In genomic region chr8:34371391-34371790, GRCm38 (mm10) we compare ENCODE assay signal across 24 mouse cellular contexts.
A peak's percentile ranks its signal among the peaks of the same experiment; 100 is the strongest.
DNase-seq lines count a peak whose midpoint lies in the region; ATAC-seq and TF ChIP-seq lines count a peak whose summit lies in the region.
"Had no signal": no experiment of that assay in that cellular context is flagged by ENCODE, and none has a peak within 500 bp of the region (broad histone marks: within the 10 kb centered on the region; RNA-seq: fewer than 3 reads in every experiment).

No protein-coding gene starts in this region.

- H3K79me2 ChIP-seq in heart, adult 2 months (replicated peaks; ENCODE audit: control insufficient read depth, insufficient read depth, low read length): no peaks in the 10 kb centered on the region

- intact Hi-C loops in heart, adult 2 months (cut with DNase I): no loop called here

- no peak overlapping the region for H3K4me2 ChIP-seq in hindbrain, embryonic 12.5 days (replicated peaks)
- H3K4me2 ChIP-seq in hindbrain, embryonic 11.5 days (replicated peaks; ENCODE audit: low read depth, low read length): no peak overlapping the region
- no peak overlapping the region for H3K4me2 ChIP-seq in midbrain, embryonic 14.5 days (ENCODE audit: low read length)
- no peak overlapping the region for H3K4me2 ChIP-seq in midbrain, postnatal 0 days (ENCODE audit: low read depth, low read length, poor library complexity, severe bottlenecking)
- H3K4me2 ChIP-seq in forebrain, embryonic 15.5 days (replicated peaks): no peak overlapping the region
- H3K4me2 ChIP-seq in stomach, embryonic 15.5 days: no peak overlapping the region
- H3K4me2 ChIP-seq: embryonic facial prominence, embryonic 13.5 days; liver, embryonic 12.5 days had no signal

- 65% methylated on average over 5 of the region's 5 CpGs for WGBS in hindbrain, embryonic 12.5 days
- WGBS in hindbrain, embryonic 11.5 days: 62% methylated on average over 5 of the region's 5 CpGs
- WGBS in midbrain, embryonic 14.5 days: 57% methylated on average over 5 of the region's 5 CpGs
- WGBS in midbrain, postnatal 0 days: 53% methylated on average over 5 of the region's 5 CpGs
- whole genome bisulfite sequencing in forebrain, embryonic 15.5 days: 22% methylated on average over 5 of the region's 5 CpGs
- WGBS in stomach, embryonic 15.5 days: 52% methylated on average over 5 of the region's 5 CpGs
- WGBS in heart, adult 2 months: 72% methylated on average over 5 of the region's 5 CpGs

- no peak for TF ChIP-seq CTCF in midbrain, postnatal 0 days (IDR thresholded peaks at IDR 0.05)
- TF ChIP-seq CTCF in heart, adult 2 months (IDR thresholded peaks at IDR 0.05): no peak

- H3K9ac ChIP-seq in hindbrain, embryonic 12.5 days: no peak overlapping the region
- H3K9ac ChIP-seq in hindbrain, embryonic 11.5 days (ENCODE audit: low read depth, low read length): no peak overlapping the region
- H3K9ac ChIP-seq in midbrain, embryonic 14.5 days (replicated peaks; ENCODE audit: low read length): 0 out of 2 replicates have a peak overlapping the region, but pooled peaks have one; percentile 16
- H3K9ac ChIP-seq in midbrain, postnatal 0 days (replicated peaks; ENCODE audit: low read length, poor library complexity, severe bottlenecking): no peak overlapping the region
- no peak overlapping the region for H3K9ac ChIP-seq in forebrain, embryonic 15.5 days (replicated peaks)
- H3K9ac ChIP-seq in stomach, embryonic 15.5 days: no peak overlapping the region
- no peak overlapping the region for H3K9ac ChIP-seq in heart, adult 2 months (ENCODE audit: low read depth, low read length)
- H3K9ac ChIP-seq: embryonic facial prominence, embryonic 13.5 days; liver, embryonic 12.5 days had no signal

- no peak for TF ChIP-seq EP300 in heart, adult 2 months (IDR thresholded peaks at IDR 0.05; ENCODE audit: insufficient read depth, low read depth, low read length)

- TF ChIP-seq POLR2A in heart, adult 2 months (IDR thresholded peaks at IDR 0.05; ENCODE audit: insufficient read depth, low read depth, low read length): no peak

- H3K27ac ChIP-seq in hindbrain, embryonic 12.5 days: peak overlapping the region; percentile 70
- H3K27ac ChIP-seq in hindbrain, embryonic 11.5 days (ENCODE audit: low read depth, low read length): no peak overlapping the region
- peak overlapping the region; percentile 68 for H3K27ac ChIP-seq in midbrain, embryonic 14.5 days (replicated peaks; ENCODE audit: low read depth, low read length)
- H3K27ac ChIP-seq in midbrain, postnatal 0 days (ENCODE audit: low read depth, low read length): no peak overlapping the region; the same call in 1 of the 2 replicates
- peak overlapping the region; percentile 56 for H3K27ac ChIP-seq in forebrain, embryonic 15.5 days (replicated peaks)
- H3K27ac ChIP-seq in stomach, embryonic 15.5 days: no peak overlapping the region
- no peak overlapping the region for H3K27ac ChIP-seq in heart, adult 2 months
- H3K27ac ChIP-seq: embryonic facial prominence, embryonic 13.5 days; heart, embryonic 10.5 days; layer of hippocampus, adult 2 months; liver, embryonic 12.5 days had no signal

- no peak for DNase-seq in hindbrain, embryonic 11.5 days (ENCODE audit: low spot score)
- DNase-seq in midbrain, embryonic 14.5 days: no peak
- DNase-seq in midbrain, postnatal 0 days (ENCODE audit: low spot score): no peak
- no peak for DNase-seq in left cerebral cortex, adult 11 months (ENCODE audit: low spot score)
- DNase-seq in heart, adult 2 months: no peak
- DNase-seq: adrenal gland, postnatal 10 days; cerebellum, adult 9-11 months; heart, postnatal 10 days; kidney, adult 8-10 months; kidney, postnatal 14 days; lung, adult 2 months; retina, postnatal 1 day; thymus, postnatal 4 days had no signal

- ATAC-seq in hindbrain, embryonic 12.5 days (ENCODE audit: low FRiP score): no peak
- ATAC-seq in hindbrain, embryonic 11.5 days (ENCODE audit: low FRiP score): no peak
- ATAC-seq in midbrain, embryonic 14.5 days (ENCODE audit: low FRiP score, low TSS enrichment): no peak
- ATAC-seq in midbrain, postnatal 0 days (ENCODE audit: low FRiP score): no peak
- peak; percentile 30; the same call in 1 of the 2 replicates for ATAC-seq in forebrain, embryonic 15.5 days (replicated peaks)
- ATAC-seq in stomach, embryonic 15.5 days (ENCODE audit: insufficient read depth, low FRiP score, low read depth): peak; percentile 60; the same call in 1 of the 2 replicates
- ATAC-seq: activated CD4-positive, CD25-positive, alpha-beta regulatory T cell, adult 4 months; liver, embryonic 12.5 days had no signal

- H3K27me3 ChIP-seq in hindbrain, embryonic 12.5 days: peaks cover 3% of the 10 kb centered on the region; the same call in 1 of the 2 replicates
- H3K27me3 ChIP-seq in hindbrain, embryonic 11.5 days (ENCODE audit: control insufficient read depth, insufficient read depth, low read length): no peaks in the 10 kb centered on the region
- no peaks in the 10 kb centered on the region for H3K27me3 ChIP-seq in midbrain, embryonic 14.5 days (ENCODE audit: control insufficient read depth, insufficient read depth, low read length)
- H3K27me3 ChIP-seq in midbrain, postnatal 0 days (ENCODE audit: insufficient read depth, low read length): no peaks in the 10 kb centered on the region
- no peaks in the 10 kb centered on the region for H3K27me3 ChIP-seq in forebrain, embryonic 15.5 days
- H3K27me3 ChIP-seq in stomach, embryonic 15.5 days (replicated peaks): no peaks in the 10 kb centered on the region
- H3K27me3 ChIP-seq in heart, adult 2 months (ENCODE audit: control insufficient read depth, insufficient read depth, low read length): no peaks in the 10 kb centered on the region; the same call in none of the 2 replicates
- H3K27me3 ChIP-seq: embryonic facial prominence, embryonic 13.5 days; liver, embryonic 12.5 days; megakaryocyte, embryonic 14.5 days had no signal

- H3K9me3 ChIP-seq in hindbrain, embryonic 12.5 days (replicated peaks): no peaks in the 10 kb centered on the region
- H3K9me3 ChIP-seq in hindbrain, embryonic 11.5 days (ENCODE audit: control insufficient read depth, low read length): no peaks in the 10 kb centered on the region
- no peaks in the 10 kb centered on the region for H3K9me3 ChIP-seq in midbrain, embryonic 14.5 days (ENCODE audit: control insufficient read depth, low read length)
- H3K9me3 ChIP-seq in midbrain, postnatal 0 days (ENCODE audit: low read length): no peaks in the 10 kb centered on the region
- H3K9me3 ChIP-seq in forebrain, embryonic 15.5 days: no peaks in the 10 kb centered on the region
- H3K9me3 ChIP-seq in stomach, embryonic 15.5 days: no peaks in the 10 kb centered on the region
- H3K9me3 ChIP-seq: embryonic facial prominence, embryonic 13.5 days; liver, embryonic 12.5 days; megakaryocyte, embryonic 14.5 days had no signal

- H3K4me1 ChIP-seq in hindbrain, embryonic 12.5 days: peaks cover 21% of the 10 kb centered on the region
- H3K4me1 ChIP-seq in hindbrain, embryonic 11.5 days (replicated peaks; ENCODE audit: control insufficient read depth, insufficient read depth, low read length): no peaks in the 10 kb centered on the region
- peaks cover 17% of the 10 kb centered on the region; the same call in 1 of the 2 replicates for H3K4me1 ChIP-seq in midbrain, embryonic 14.5 days (ENCODE audit: control insufficient read depth, insufficient read depth, low read length)
- no peaks in the 10 kb centered on the region for H3K4me1 ChIP-seq in midbrain, postnatal 0 days (ENCODE audit: insufficient read depth, low read length)
- peaks cover 23% of the 10 kb centered on the region for H3K4me1 ChIP-seq in forebrain, embryonic 15.5 days
- no peaks in the 10 kb centered on the region; the same call in 1 of the 2 replicates for H3K4me1 ChIP-seq in stomach, embryonic 15.5 days
- H3K4me1 ChIP-seq in heart, adult 2 months (ENCODE audit: control insufficient read depth, insufficient read depth, low read length): no peaks in the 10 kb centered on the region
- H3K4me1 ChIP-seq: liver, embryonic 12.5 days; megakaryocyte, embryonic 14.5 days had no signal

- no peaks in the 10 kb centered on the region for H3K36me3 ChIP-seq in hindbrain, embryonic 12.5 days
- no peaks in the 10 kb centered on the region for H3K36me3 ChIP-seq in hindbrain, embryonic 11.5 days (ENCODE audit: control insufficient read depth, insufficient read depth, low read length)
- no peaks in the 10 kb centered on the region for H3K36me3 ChIP-seq in midbrain, embryonic 14.5 days (ENCODE audit: control insufficient read depth, insufficient read depth, low read length)
- H3K36me3 ChIP-seq in midbrain, postnatal 0 days (ENCODE audit: insufficient read depth, low read length): no peaks in the 10 kb centered on the region
- H3K36me3 ChIP-seq in forebrain, embryonic 15.5 days: no peaks in the 10 kb centered on the region
- H3K36me3 ChIP-seq in stomach, embryonic 15.5 days: no peaks in the 10 kb centered on the region
- no peaks in the 10 kb centered on the region for H3K36me3 ChIP-seq in heart, adult 2 months (ENCODE audit: control insufficient read depth, insufficient read depth, low read length)
- H3K36me3 ChIP-seq: embryonic facial prominence, embryonic 13.5 days; G1E; heart, embryonic 10.5 days; liver, embryonic 12.5 days had no signal

- no peak overlapping the region for H3K4me3 ChIP-seq in hindbrain, embryonic 12.5 days
- no peak overlapping the region for H3K4me3 ChIP-seq in hindbrain, embryonic 11.5 days (ENCODE audit: low read depth, low read length)
- no peak overlapping the region for H3K4me3 ChIP-seq in midbrain, embryonic 14.5 days (replicated peaks; ENCODE audit: low read depth, low read length)
- no peak overlapping the region for H3K4me3 ChIP-seq in midbrain, postnatal 0 days (ENCODE audit: low read depth, low read length)
- no peak overlapping the region for H3K4me3 ChIP-seq in forebrain, embryonic 15.5 days
- H3K4me3 ChIP-seq in stomach, embryonic 15.5 days (replicated peaks): no peak overlapping the region
- no peak overlapping the region for H3K4me3 ChIP-seq in heart, adult 2 months
- H3K4me3 ChIP-seq: embryonic facial prominence, embryonic 13.5 days; heart, embryonic 10.5 days; layer of hippocampus, adult 2 months; liver, embryonic 12.5 days; megakaryocyte, embryonic 14.5 days; myocyte had no signal

Comparison
In these comparisons a context has a peak if more than half of its experiments do, and no peak if none do; other contexts are left out.
1. H3K27ac ChIP-seq: peak in hindbrain, embryonic 12.5 days (single experiment), midbrain, embryonic 14.5 days (single experiment) and forebrain, embryonic 15.5 days (single experiment); none in hindbrain, embryonic 11.5 days (single experiment), midbrain, postnatal 0 days (single experiment), stomach, embryonic 15.5 days (single experiment) and heart, adult 2 months (single experiment).
2. ATAC-seq: peak in forebrain, embryonic 15.5 days (single experiment) and stomach, embryonic 15.5 days (single experiment); none in hindbrain, embryonic 12.5 days (single experiment), hindbrain, embryonic 11.5 days (single experiment), midbrain, embryonic 14.5 days (single experiment) and midbrain, postnatal 0 days (single experiment).